Mouse (Mus musculus): Measurements from ENCODE around the gene Pik3cd.

GRCm38 (mm10) chr4:149688861-149689260 lies 13.5 kb downstream of the Pik3cd start:
- no peak for TF ChIP-seq POLR2A (IDR thresholded peaks at IDR 0.05; ENCODE audit: low read depth, low read length)
- TF ChIP-seq CTCF (IDR thresholded peaks at IDR 0.05; ENCODE audit: extremely low read depth, insufficient read length, insufficient replicate concordance, low read depth, low read length): no peak
